Mouse (Mus musculus) bone marrow, adult 2 months (tissue): ENCODE data around the gene 6330403K07Rik. TPM values are rescaled to one million over a fixed set of nuclear protein-coding genes. Genes with fewer than 3 reads are reported as not detected.

Source experiments
- H3K27ac ChIP-seq: fragments of 200-500 bp; 2 replicates; pipeline ENCODE4 v1.5.1; 2012; ENCODE audit warnings: low read depth, mild to moderate bottlenecking, control low read depth, inconsistent platforms, low read length; ENCODE audit not compliant: control insufficient read depth, poor library complexity, insufficient read depth
- H3K4me1 ChIP-seq: fragments of 200-500 bp; 2 replicates; pipeline ENCODE4 v1.6.1; 2011; ENCODE audit warnings: low read length; ENCODE audit not compliant: control insufficient read depth, insufficient read depth
- H3K4me3 ChIP-seq: fragments of 200-500 bp; replicated peaks from 2 replicates; pipeline ENCODE3; 2011; ENCODE audit warnings: mild to moderate bottlenecking, low read depth, low read length, control low read depth; ENCODE audit not compliant: control insufficient read depth
- CTCF ChIP-seq: fragments of 200-500 bp; IDR thresholded peaks from 2 replicates; pipeline ENCODE4 v1.5.1; 2011; ENCODE audit warnings: low read length, control low read depth; ENCODE audit not compliant: control insufficient read depth, insufficient read depth
- POLR2A ChIP-seq: fragments of 200-500 bp; IDR thresholded peaks from 2 replicates; pipeline ENCODE4 v1.6.1; 2011; ENCODE audit warnings: low read depth, mild to moderate bottlenecking, control low read depth, low read length, borderline replicate concordance; ENCODE audit not compliant: control insufficient read depth
- WGBS: fragments of 180-500 bp; shearing (Covaris S2); methylation state at CpG from one replicate; pipeline ENCODE4 v1.1.7; 2018; 5-methylcytosine and 5-hydroxymethylcytosine counted together
- polyA plus RNA-seq: library from polyadenylated mRNA; stranded (reverse); fragments of >200 nt; gene quantifications from 2 replicates; pipeline ENCODE4 v1.2.4, GENCODE M21; 2011; ENCODE audit warnings: low replicate concordance; ENCODE audit not compliant: missing spikeins, insufficient read depth, insufficient read length

Gene 6330403K07Rik
- not detected in 2 replicates for polyA plus RNA-seq

GRCm38 (mm10) chr11:71033163-71033761 is at the start of gene 6330403K07Rik:
Gene 6330403K07Rik, minus strand, starts transcription at chr11:71033513.
- WGBS = under 1% methylated on average over 31 of the region's 31 CpGs
- H3K4me1 ChIP-seq = no peaks in the 10 kb centered on the region

GRCm38 (mm10) chr11:71076342-71076741 is 43.0 kb upstream of the 6330403K07Rik start:
- TF ChIP-seq CTCF (no peak), POLR2A (no peak)
- Histone ChIP-seq H3K27ac (no peak overlapping the region), H3K4me1 (no peaks in the 10 kb centered on the region), H3K4me3 (no peak overlapping the region)
- 51% methylated on average over 1 of the region's 1 CpGs for WGBS

More at GRCm38 (mm10) chr11:71033163-71033761, at the start of gene 6330403K07Rik:
- TF ChIP-seq CTCF (no peak), POLR2A (no peak)
- Histone ChIP-seq H3K4me3 (no peak within 1 kb of the TSS), H3K27ac (no peak within 1 kb of the TSS)

GRCm38 (mm10) chr11:71052554-71052953 is 19.2 kb upstream of the 6330403K07Rik start:
- H3K4me3 ChIP-seq = no peak overlapping the region
- H3K4me1 ChIP-seq = no peaks in the 10 kb centered on the region
- TF ChIP-seq POLR2A = no peak
- TF ChIP-seq CTCF = no peak
- 0% methylated on average over 1 of the region's 1 CpGs for WGBS
- H3K27ac ChIP-seq = no peak overlapping the region

GRCm38 (mm10) chr11:71039526-71040298 is 6.4 kb upstream of the 6330403K07Rik start:
- TF ChIP-seq POLR2A (no peak), CTCF (no peak)
- no peaks in the 10 kb centered on the region for H3K4me1 ChIP-seq
- no peak overlapping the region for H3K27ac ChIP-seq
- WGBS = 93% methylated on average over 5 of the region's 5 CpGs
- H3K4me3 ChIP-seq = no peak overlapping the region

- no peak overlapping the region for H3K27ac ChIP-seq
- H3K4me3 ChIP-seq = no peak overlapping the region
- WGBS = 40% methylated on average over 26 of the region's 26 CpGs
- TF ChIP-seq POLR2A = no peak
- TF ChIP-seq CTCF = no peak
- H3K4me1 ChIP-seq = no peaks in the 10 kb centered on the region
Observed at GRCm38 (mm10) chr11:71032491-71033162, 686 bp downstream of the 6330403K07Rik start.

GRCm38 (mm10) chr11:71032070-71032469 is 1.2 kb downstream of the 6330403K07Rik start:
- Histone ChIP-seq H3K4me3 (no peak overlapping the region), H3K4me1 (no peaks in the 10 kb centered on the region), H3K27ac (no peak overlapping the region)
- TF ChIP-seq POLR2A = no peak
- no peak for TF ChIP-seq CTCF
- WGBS = 78% methylated on average over 7 of the region's 7 CpGs

- H3K4me1 ChIP-seq = no peaks in the 10 kb centered on the region
- 76% methylated on average over 3 of the region's 3 CpGs for WGBS
- H3K4me3 ChIP-seq = no peak overlapping the region
- TF ChIP-seq POLR2A (no peak), CTCF (no peak)
- no peak overlapping the region for H3K27ac ChIP-seq
Observed at GRCm38 (mm10) chr11:71029403-71030118, 3.8 kb downstream of the 6330403K07Rik start.

GRCm38 (mm10) chr11:71028280-71028679 is 5.0 kb downstream of the 6330403K07Rik start:
- WGBS = 78% methylated on average over 3 of the region's 3 CpGs
- no peak for TF ChIP-seq POLR2A
- no peak for TF ChIP-seq CTCF
- no peak overlapping the region for H3K4me3 ChIP-seq
- no peaks in the 10 kb centered on the region for H3K4me1 ChIP-seq
- H3K27ac ChIP-seq = no peak overlapping the region
